Mouse (Mus musculus) cortical plate, adult 2 months (tissue): ENCODE measurements at regions not wholly inside any gene's neighbourhood (a gene's known extent, or its start where the extent isn't known, plus 50 kb on each side); places are given as distances from the start of the nearest gene placed in this dataset.

Experiments used
- H3K27ac ChIP-seq: fragments of 200-500 bp; 2 replicates; pipeline ENCODE4 v1.5.1; 2012; ENCODE audit warnings: low read length, control low read depth, inconsistent platforms; ENCODE audit not compliant: insufficient read depth
- H3K4me1 ChIP-seq: fragments of 200-500 bp; 2 replicates; pipeline ENCODE4 v1.6.1; 2011; ENCODE audit warnings: low read length; ENCODE audit not compliant: control insufficient read depth, insufficient read depth
- H3K4me3 ChIP-seq: fragments of 200-500 bp; 2 replicates; pipeline ENCODE4 v1.5.1; 2011; ENCODE audit warnings: mild to moderate bottlenecking, low read length, control low read depth; ENCODE audit not compliant: insufficient read depth
- CTCF ChIP-seq: fragments of 200-500 bp; IDR thresholded peaks from 2 replicates; pipeline ENCODE4 v1.5.1; 2011; ENCODE audit warnings: mild to moderate bottlenecking, control low read depth, low read length; ENCODE audit not compliant: insufficient read depth; ENCODE audit errors: extremely low read depth
- POLR2A ChIP-seq: fragments of 200-500 bp; IDR thresholded peaks from 2 replicates; pipeline ENCODE4 v1.6.1; 2011; ENCODE audit warnings: mild to moderate bottlenecking, low read length, control low read depth; ENCODE audit not compliant: insufficient read depth; ENCODE audit errors: extremely low read depth

GRCm38 (mm10) chr14:72942571-72942970, 106.3 kb downstream of the Cysltr2 start:
- Histone ChIP-seq H3K4me3 (no peak overlapping the region), H3K4me1 (no peaks in the 10 kb centered on the region), H3K27ac (no peak overlapping the region)
- TF ChIP-seq POLR2A (no peak), CTCF (no peak)

DNA sequence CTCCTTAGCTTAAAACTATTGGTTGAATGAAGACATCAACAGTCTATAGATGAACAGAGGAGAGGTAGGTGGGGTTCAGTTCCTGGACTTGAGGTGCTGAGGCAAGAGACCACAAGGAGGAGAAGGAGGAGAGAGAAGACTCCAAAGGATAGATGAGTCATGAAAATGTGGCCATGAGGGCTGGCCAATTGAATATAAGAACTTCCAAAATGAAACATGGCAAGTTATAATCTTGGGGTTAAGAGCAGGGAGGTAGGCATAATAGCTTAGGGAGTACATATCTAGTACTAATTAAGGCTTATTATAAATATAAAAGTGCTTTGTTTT, 109.9 kb downstream of the Cysltr2 start:
- H3K4me1 ChIP-seq = no peaks in the 10 kb centered on the region
- no peak overlapping the region for H3K27ac ChIP-seq
- H3K4me3 ChIP-seq = no peak overlapping the region
- TF ChIP-seq POLR2A = no peak
- TF ChIP-seq CTCF = no peak

- H3K27ac ChIP-seq = no peak overlapping the region
- no peak for TF ChIP-seq CTCF
- no peak for TF ChIP-seq POLR2A
- no peaks in the 10 kb centered on the region for H3K4me1 ChIP-seq
- H3K4me3 ChIP-seq = no peak overlapping the region
These were observed 110.4 kb downstream of the Cysltr2 start for GRCm38 (mm10) chr14:72938382-72939066.

GRCm38 (mm10) chr14:72933598-72933997, 115.3 kb downstream of the Cysltr2 start:
- Histone ChIP-seq H3K27ac (no peak overlapping the region), H3K4me3 (no peak overlapping the region), H3K4me1 (no peaks in the 10 kb centered on the region)
- TF ChIP-seq CTCF (no peak), POLR2A (no peak)

DNA sequence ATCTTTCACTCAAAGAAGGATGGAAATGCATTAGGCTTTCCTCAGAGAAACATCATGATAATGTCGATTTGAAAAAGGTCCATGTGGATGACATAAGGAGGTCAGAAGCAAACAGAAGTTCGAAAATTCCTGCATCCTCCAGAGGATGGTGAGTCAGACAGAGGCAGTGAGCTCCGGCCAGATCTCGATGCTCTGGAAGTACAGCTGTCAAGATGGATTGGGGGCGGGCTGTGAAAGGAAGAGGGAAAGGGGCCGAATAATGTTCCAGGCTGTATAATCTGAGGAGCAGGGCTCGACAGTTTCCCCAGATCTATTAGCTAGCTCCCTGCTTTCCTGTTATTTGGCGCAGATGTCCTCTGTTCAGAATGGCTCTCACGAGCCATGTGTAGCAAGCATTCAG, 116.6 kb downstream of the Cysltr2 start:
- H3K27ac ChIP-seq = no peak overlapping the region
- H3K4me1 ChIP-seq = no peaks in the 10 kb centered on the region
- TF ChIP-seq CTCF (no peak), POLR2A (no peak)
- no peak overlapping the region for H3K4me3 ChIP-seq

GRCm38 (mm10) chr14:72901171-72901926, 147.6 kb downstream of the Cysltr2 start:
- no peak overlapping the region for H3K4me3 ChIP-seq
- TF ChIP-seq POLR2A (no peak), CTCF (no peak)
- H3K4me1 ChIP-seq = no peaks in the 10 kb centered on the region
- no peak overlapping the region for H3K27ac ChIP-seq

DNA sequence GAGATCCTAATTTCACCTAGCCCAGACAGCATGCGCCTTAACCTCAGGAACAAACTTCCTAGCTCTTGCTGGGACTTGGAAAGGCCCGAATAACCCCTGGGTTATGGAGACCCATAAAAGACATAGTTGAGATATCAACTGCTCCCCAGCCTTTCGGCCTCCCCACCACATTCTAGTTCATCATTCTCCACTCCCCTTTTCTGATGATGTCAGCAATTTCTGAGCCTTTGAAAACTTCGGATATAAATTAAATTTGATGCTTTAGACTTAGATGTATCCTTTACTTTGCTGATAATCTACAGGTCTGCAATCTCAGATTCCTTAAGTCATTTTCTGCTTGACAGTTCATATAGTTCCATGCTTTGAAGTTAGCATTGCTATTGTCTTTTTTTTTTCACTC, 149.3 kb downstream of the Cysltr2 start:
- no peak for TF ChIP-seq CTCF
- Histone ChIP-seq H3K4me1 (no peaks in the 10 kb centered on the region), H3K27ac (no peak overlapping the region), H3K4me3 (no peak overlapping the region)

DNA sequence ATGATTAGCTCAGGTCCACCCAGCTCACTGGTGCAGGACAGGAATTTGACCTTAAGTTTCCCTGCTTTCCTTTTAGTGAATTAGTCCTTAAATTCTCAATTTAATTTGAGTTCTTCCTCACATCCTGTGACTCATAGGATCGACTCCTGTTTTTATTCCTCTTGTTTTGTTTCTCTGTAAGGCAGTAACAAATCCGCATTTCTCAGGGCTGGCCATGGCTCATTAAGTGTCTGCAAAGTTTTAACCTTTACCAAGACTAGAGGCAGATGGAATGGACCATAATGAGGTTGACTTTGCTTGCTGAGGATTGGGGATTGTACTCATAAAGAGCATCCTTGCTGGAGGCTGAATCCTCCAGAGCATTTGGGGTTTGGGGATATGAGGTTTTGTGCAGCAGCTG, 156.6 kb downstream of the Cysltr2 start:
- TF ChIP-seq POLR2A (no peak), CTCF (no peak)
- H3K4me1 ChIP-seq = no peaks in the 10 kb centered on the region

DNA sequence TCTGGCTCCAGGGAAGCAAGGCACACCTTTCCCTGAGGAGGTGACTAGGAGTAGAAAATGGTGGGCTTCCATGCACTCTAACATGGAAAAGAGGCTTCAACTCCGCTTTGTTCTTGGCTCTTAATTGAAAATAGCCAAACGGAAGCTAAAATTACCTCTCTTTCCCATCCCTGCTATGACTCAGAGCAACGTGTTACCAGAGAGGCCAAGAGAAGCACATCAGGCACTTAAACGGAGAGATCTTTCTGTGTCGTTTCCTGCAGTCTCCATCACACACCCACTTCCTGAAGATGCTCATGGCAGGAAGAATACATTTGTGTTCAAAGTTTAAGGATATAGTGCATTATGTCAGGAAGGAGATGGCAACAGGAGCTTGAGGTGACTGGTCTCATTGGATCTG, 159.3 kb downstream of the Cysltr2 start:
- H3K27ac ChIP-seq = no peak overlapping the region
- no peak overlapping the region for H3K4me3 ChIP-seq
- H3K4me1 ChIP-seq = no peaks in the 10 kb centered on the region
- no peak for TF ChIP-seq POLR2A
- TF ChIP-seq CTCF = no peak

More for the DNA sequence above, 156.6 kb downstream of the Cysltr2 start:
- H3K27ac ChIP-seq = no peak overlapping the region
- H3K4me3 ChIP-seq = no peak overlapping the region

DNA sequence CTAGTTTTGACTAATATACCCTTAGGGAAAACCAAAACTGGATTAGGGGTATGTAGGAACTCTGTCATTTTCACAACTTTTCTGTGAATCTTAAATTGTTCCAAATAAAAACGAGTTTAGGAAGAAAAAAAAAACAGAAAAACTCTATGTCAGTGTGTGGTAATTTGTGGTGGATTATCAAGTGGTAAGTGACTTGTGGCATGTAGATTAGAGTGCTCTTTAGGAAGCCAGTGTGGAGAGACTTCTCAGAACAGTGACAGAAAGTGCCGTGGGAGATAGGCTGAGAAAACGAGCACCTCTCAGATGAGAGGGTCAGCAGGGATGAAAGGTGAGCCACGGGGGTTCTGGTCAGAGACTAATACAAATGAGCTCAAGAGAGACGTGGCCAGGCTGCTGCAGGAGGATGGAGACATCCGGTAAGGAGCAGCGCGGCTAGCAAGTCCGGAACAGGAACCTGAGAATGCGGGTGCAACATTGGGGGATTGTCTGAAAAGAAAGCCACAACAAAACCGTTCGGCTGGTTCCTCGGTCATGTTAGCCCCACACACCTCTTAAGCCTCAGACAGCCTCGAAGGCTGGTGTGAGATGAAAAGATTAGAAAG, 161.3 kb downstream of the Cysltr2 start:
- Histone ChIP-seq H3K27ac (no peak overlapping the region), H3K4me1 (no peaks in the 10 kb centered on the region)
- no peak for TF ChIP-seq CTCF
- no peak for TF ChIP-seq POLR2A

More for the DNA sequence above, 161.3 kb downstream of the Cysltr2 start:
- no peak overlapping the region for H3K4me3 ChIP-seq
